Mouse (Mus musculus) right cerebral cortex, postnatal 10 days (tissue): Measurements from ENCODE around the gene Map2.

Experiments
- DNase-seq, 2 experiments: peaks; one replicate each; pipeline ENCODE4 v3.0.0; 2021; ENCODE audit warnings: low spot score in 2 of 2

Gene Map2

GRCm38 (mm10) chr1:66386751-66387452, 211.8 kb downstream of the Map2 start:
- DNase-seq: peak; percentile 77 to 88

- no peak for DNase-seq
Observed at GRCm38 (mm10) chr1:66388561-66388960, 213.5 kb downstream of the Map2 start.

GRCm38 (mm10) chr1:66394944-66395637, 220.0 kb downstream of the Map2 start:
- no peak for DNase-seq

GRCm38 (mm10) chr1:66395826-66396225, 220.8 kb downstream of the Map2 start:
- no peak for DNase-seq

GRCm38 (mm10) chr1:66401902-66402301, 226.8 kb downstream of the Map2 start:
- DNase-seq: no peak

- DNase-seq: no peak
Observed at GRCm38 (mm10) chr1:66407270-66407967, 232.3 kb downstream of the Map2 start.

GRCm38 (mm10) chr1:66418360-66418759, 243.3 kb downstream of the Map2 start:
- DNase-seq: no peak

GRCm38 (mm10) chr1:66426073-66426472, 251.0 kb downstream of the Map2 start:
- no peak for DNase-seq

GRCm38 (mm10) chr1:66430962-66431361, 255.9 kb downstream of the Map2 start:
- DNase-seq: no peak

GRCm38 (mm10) chr1:66431472-66431871, 256.4 kb downstream of the Map2 start:
- DNase-seq: no peak

- DNase-seq: no peak
Observed at GRCm38 (mm10) chr1:66438069-66438468, 263.0 kb downstream of the Map2 start.

GRCm38 (mm10) chr1:66442922-66443321, 267.8 kb downstream of the Map2 start:
- DNase-seq: no peak

GRCm38 (mm10) chr1:66449471-66449870, 274.4 kb downstream of the Map2 start:
- no peak for DNase-seq

- DNase-seq: no peak
Observed at GRCm38 (mm10) chr1:66456580-66456979, 281.5 kb downstream of the Map2 start.

GRCm38 (mm10) chr1:66457747-66458146, 282.7 kb downstream of the Map2 start:
- no peak for DNase-seq

GRCm38 (mm10) chr1:66459394-66459793, 284.3 kb downstream of the Map2 start:
- DNase-seq: no peak

- no peak for DNase-seq
Observed at GRCm38 (mm10) chr1:66460850-66461249, 285.8 kb downstream of the Map2 start.

- peak; percentile 78 to 81 for DNase-seq
Observed at GRCm38 (mm10) chr1:66467821-66468703, 293.0 kb downstream of the Map2 start, which contains the start of gene Unc80. Gene Unc80, plus strand, starts transcription at chr1:66468367.

- peak in 1 of 2 experiments; percentile 50 for DNase-seq
Observed at GRCm38 (mm10) chr1:66468704-66469020, 293.6 kb downstream of the Map2 start.

- DNase-seq: no peak
Observed at GRCm38 (mm10) chr1:66482751-66483150, 307.7 kb downstream of the Map2 start.
